Mouse (Mus musculus) ovary, postnatal 36 days (tissue): Measurements from ENCODE around the gene Vps18.

ENCODE experiments used
- DNase-seq: peaks from one replicate; pipeline ENCODE4 v3.0.0; 2022; ENCODE audit warnings: low spot score, mixed read lengths

The Vps18 gene

DNA sequence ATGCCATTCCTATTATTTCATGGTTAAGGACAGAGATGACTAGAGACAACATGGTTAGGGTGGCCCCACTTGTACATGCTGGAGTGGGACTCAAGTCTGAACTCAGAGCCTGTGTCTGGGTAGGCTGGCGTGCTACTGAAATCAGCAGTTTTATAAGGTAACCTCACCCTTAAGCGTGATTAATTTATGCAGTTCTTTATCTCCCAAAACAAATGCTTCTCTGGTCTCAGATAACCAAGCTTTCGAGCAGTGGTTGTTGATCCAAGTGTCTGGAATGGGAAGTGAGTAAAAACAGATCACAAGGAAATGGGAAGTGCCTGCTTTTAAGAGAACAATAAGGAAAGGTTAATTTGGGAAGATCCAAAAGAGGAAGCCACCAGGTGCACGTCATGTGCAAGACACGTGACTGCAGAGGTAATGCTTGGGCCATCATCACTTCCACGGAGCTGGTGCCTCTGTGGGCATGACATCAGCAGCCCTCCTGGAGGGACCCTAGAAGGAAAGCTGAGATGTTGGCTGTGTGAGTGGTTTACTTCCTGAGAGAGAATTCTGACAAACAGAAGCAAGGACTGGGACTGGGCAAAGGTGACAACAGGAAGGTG is 56.1 kb downstream of the Vps18 start:
- no peak for DNase-seq
